Mouse (Mus musculus): ENCODE data around the gene Creb1.
"Not testable (repeated sequence)": the region's sequence is repeated elsewhere in the genome, so short reads cannot be mapped to it uniquely, and the experiment has no call there.

Creb1 gene

GRCm38 (mm10) chr1:64538837-64539367 is 6.5 kb downstream of the Creb1 start:
- in situ Hi-C loops (cut with MboI), result loop anchor here (10.0 to 25.0 kb wide), 2 partner anchors 196 to 227 kb away; partner anchors contain the start of gene Fzd5

- in situ Hi-C loops (cut with MboI), result loop anchor here (25.0 kb wide), 1 partner anchor 231 kb away; no protein-coding TSS in a partner anchor
Observed at GRCm38 (mm10) chr1:64543750-64544149, 11.3 kb downstream of the Creb1 start.

- in situ Hi-C loops (cut with MboI), result loop anchor here (25.0 kb wide), 1 partner anchor 234 kb away; no protein-coding TSS in a partner anchor
Observed at GRCm38 (mm10) chr1:64546070-64546469, 13.6 kb downstream of the Creb1 start.

- in situ Hi-C loops (cut with MboI), result loop anchor here (25.0 kb wide), 1 partner anchor 237 kb away; no protein-coding TSS in a partner anchor
Observed at GRCm38 (mm10) chr1:64549380-64549779, 16.9 kb downstream of the Creb1 start.

GRCm38 (mm10) chr1:64551908-64552307 is 19.5 kb downstream of the Creb1 start:
- in situ Hi-C loops (cut with MboI), result no loop called here

GRCm38 (mm10) chr1:64560105-64560504 is 27.7 kb downstream of the Creb1 start:
- in situ Hi-C loops (cut with MboI), result no loop called here

- in situ Hi-C loops (cut with MboI), result no loop called here
Observed at GRCm38 (mm10) chr1:64568206-64568605, 35.8 kb downstream of the Creb1 start.

- in situ Hi-C loops (cut with MboI), result no loop called here
Observed at GRCm38 (mm10) chr1:64576022-64576421, 43.6 kb downstream of the Creb1 start.

- in situ Hi-C loops (cut with MboI), result no loop called here
Observed at GRCm38 (mm10) chr1:64576732-64577131, 44.3 kb downstream of the Creb1 start.

GRCm38 (mm10) chr1:64577911-64578310 is 45.5 kb downstream of the Creb1 start:
- in situ Hi-C loops (cut with MboI), result not testable (repeated sequence)

GRCm38 (mm10) chr1:64578801-64579200 is 46.4 kb downstream of the Creb1 start:
- in situ Hi-C loops (cut with MboI), result no loop called here

GRCm38 (mm10) chr1:64598926-64599325 is 66.5 kb downstream of the Creb1 start:
- in situ Hi-C loops (cut with MboI), result no loop called here

- in situ Hi-C loops (cut with MboI), result no loop called here
Observed at GRCm38 (mm10) chr1:64600413-64601077, 68.1 kb downstream of the Creb1 start.

- in situ Hi-C loops (cut with MboI), result no loop called here
Observed at GRCm38 (mm10) chr1:64601242-64601842, 68.9 kb downstream of the Creb1 start.

- in situ Hi-C loops (cut with MboI), result no loop called here
Observed at GRCm38 (mm10) chr1:64603381-64603780, 70.9 kb downstream of the Creb1 start.

GRCm38 (mm10) chr1:64609145-64609544 is 76.7 kb downstream of the Creb1 start:
- in situ Hi-C loops (cut with MboI), result no loop called here

GRCm38 (mm10) chr1:64609976-64610375 is 77.5 kb downstream of the Creb1 start:
- in situ Hi-C loops (cut with MboI), result no loop called here

- in situ Hi-C loops (cut with MboI), result no loop called here
Observed at GRCm38 (mm10) chr1:64614311-64614710, 81.9 kb downstream of the Creb1 start.

GRCm38 (mm10) chr1:64614801-64615345 is 82.4 kb downstream of the Creb1 start:
- in situ Hi-C loops (cut with MboI), result no loop called here

- in situ Hi-C loops (cut with MboI), result no loop called here
Observed at GRCm38 (mm10) chr1:64615531-64615991, 83.1 kb downstream of the Creb1 start.

GRCm38 (mm10) chr1:64616076-64616475 is 83.6 kb downstream of the Creb1 start:
- in situ Hi-C loops (cut with MboI), result no loop called here

- in situ Hi-C loops (cut with MboI), result no loop called here
Observed at GRCm38 (mm10) chr1:64616531-64616880, 84.1 kb downstream of the Creb1 start.
